ENCODE assay signal across 9 mouse cellular contexts in genomic region chr2:52623461-52623860, GRCm38 (mm10). TPM values are rescaled to one million over a fixed set of nuclear protein-coding genes. Genes with fewer than 3 reads are reported as not detected.
DNase-seq lines count a peak whose midpoint lies in the region; ATAC-seq and TF ChIP-seq lines count a peak whose summit lies in the region.
"Had no signal": no experiment of that assay in that cellular context is flagged by ENCODE, and none has a peak within 500 bp of the region (broad histone marks: within the 10 kb centered on the region; RNA-seq: fewer than 3 reads in every experiment).

No protein-coding gene starts in this region.

- no peak overlapping the region for H3K9ac ChIP-seq in hindbrain, embryonic 13.5 days
- H3K9ac ChIP-seq in hindbrain, embryonic 11.5 days (ENCODE audit: low read depth, low read length), result no peak overlapping the region
- H3K9ac ChIP-seq in embryonic facial prominence, embryonic 13.5 days, result no peak overlapping the region
- no peak overlapping the region for H3K9ac ChIP-seq in heart, postnatal 0 days (replicated peaks; ENCODE audit: low read depth, low read length)
- H3K9ac ChIP-seq in lung, embryonic 16.5 days (ENCODE audit: low read length), result no peak overlapping the region
- H3K9ac ChIP-seq: embryonic facial prominence, embryonic 15.5 days had no signal

- no peaks in the 10 kb centered on the region for H3K27me3 ChIP-seq in hindbrain, embryonic 13.5 days
- no peaks in the 10 kb centered on the region for H3K27me3 ChIP-seq in hindbrain, embryonic 11.5 days (ENCODE audit: control insufficient read depth, insufficient read depth, low read length)
- H3K27me3 ChIP-seq in embryonic facial prominence, embryonic 13.5 days, result no peaks in the 10 kb centered on the region
- no peaks in the 10 kb centered on the region for H3K27me3 ChIP-seq in heart, postnatal 0 days (ENCODE audit: control insufficient read depth, insufficient read depth, low read length)
- no peaks in the 10 kb centered on the region for H3K27me3 ChIP-seq in lung, embryonic 16.5 days (ENCODE audit: control insufficient read depth, insufficient read depth, low read depth, low read length)
- H3K27me3 ChIP-seq: embryonic facial prominence, embryonic 15.5 days had no signal

- TF ChIP-seq CTCF in heart, postnatal 0 days (IDR thresholded peaks at IDR 0.05; ENCODE audit: low read depth), result no peak

- no peaks in the 10 kb centered on the region for H3K9me3 ChIP-seq in hindbrain, embryonic 13.5 days
- H3K9me3 ChIP-seq in hindbrain, embryonic 11.5 days (ENCODE audit: control insufficient read depth, low read length), result no peaks in the 10 kb centered on the region
- no peaks in the 10 kb centered on the region for H3K9me3 ChIP-seq in embryonic facial prominence, embryonic 13.5 days
- no peaks in the 10 kb centered on the region for H3K9me3 ChIP-seq in heart, postnatal 0 days (replicated peaks; ENCODE audit: control insufficient read depth, low read length)
- no peaks in the 10 kb centered on the region for H3K9me3 ChIP-seq in lung, embryonic 16.5 days (ENCODE audit: control insufficient read depth, low read length)
- H3K9me3 ChIP-seq: embryonic facial prominence, embryonic 15.5 days had no signal

- no peak overlapping the region for H3K4me3 ChIP-seq in hindbrain, embryonic 13.5 days
- H3K4me3 ChIP-seq in hindbrain, embryonic 11.5 days (ENCODE audit: low read depth, low read length), result no peak overlapping the region
- H3K4me3 ChIP-seq in embryonic facial prominence, embryonic 13.5 days, result no peak overlapping the region
- H3K4me3 ChIP-seq in heart, postnatal 0 days (ENCODE audit: low read depth, low read length), result no peak overlapping the region
- H3K4me3 ChIP-seq in lung, embryonic 16.5 days (ENCODE audit: low read length), result no peak overlapping the region
- H3K4me3 ChIP-seq: embryonic facial prominence, embryonic 15.5 days had no signal

- TF ChIP-seq EP300 in heart, postnatal 0 days (IDR thresholded peaks at IDR 0.05; ENCODE audit: low read depth), result peak; percentile 86

- peaks cover 15% of the 10 kb centered on the region for H3K4me1 ChIP-seq in hindbrain, embryonic 13.5 days (replicated peaks)
- H3K4me1 ChIP-seq in hindbrain, embryonic 11.5 days (replicated peaks; ENCODE audit: control insufficient read depth, insufficient read depth, low read length), result no peaks in the 10 kb centered on the region
- peaks cover 11% of the 10 kb centered on the region for H3K4me1 ChIP-seq in embryonic facial prominence, embryonic 13.5 days
- peaks cover 31% of the 10 kb centered on the region for H3K4me1 ChIP-seq in heart, postnatal 0 days (ENCODE audit: control insufficient read depth, insufficient read depth)
- H3K4me1 ChIP-seq in lung, embryonic 16.5 days (replicated peaks; ENCODE audit: control insufficient read depth, insufficient read depth, low read length), result peaks cover 20% of the 10 kb centered on the region

- no peak for DNase-seq in hindbrain, embryonic 11.5 days (ENCODE audit: low spot score)
- DNase-seq in heart, postnatal 0 days (ENCODE audit: low spot score), result peak; percentile 87
- no peak for DNase-seq in T-cell, adult 2 months (ENCODE audit: low spot score)
- DNase-seq in B cell, adult 2 months, result no peak

- H3K36me3 ChIP-seq in hindbrain, embryonic 13.5 days, result no peaks in the 10 kb centered on the region
- H3K36me3 ChIP-seq in hindbrain, embryonic 11.5 days (ENCODE audit: control insufficient read depth, insufficient read depth, low read length), result no peaks in the 10 kb centered on the region
- no peaks in the 10 kb centered on the region for H3K36me3 ChIP-seq in embryonic facial prominence, embryonic 13.5 days
- H3K36me3 ChIP-seq in heart, postnatal 0 days (replicated peaks; ENCODE audit: control insufficient read depth, insufficient read depth, low read length), result no peaks in the 10 kb centered on the region
- H3K36me3 ChIP-seq in lung, embryonic 16.5 days (ENCODE audit: control insufficient read depth, insufficient read depth, low read length), result no peaks in the 10 kb centered on the region
- H3K36me3 ChIP-seq: embryonic facial prominence, embryonic 15.5 days had no signal

- no peak overlapping the region for H3K4me2 ChIP-seq in hindbrain, embryonic 13.5 days
- no peak overlapping the region for H3K4me2 ChIP-seq in hindbrain, embryonic 11.5 days (replicated peaks; ENCODE audit: low read depth, low read length)
- H3K4me2 ChIP-seq in embryonic facial prominence, embryonic 13.5 days, result no peak overlapping the region
- no peak overlapping the region for H3K4me2 ChIP-seq in heart, postnatal 0 days (ENCODE audit: low read depth, low read length)
- no peak overlapping the region for H3K4me2 ChIP-seq in lung, embryonic 16.5 days (ENCODE audit: low read depth, low read length)
- H3K4me2 ChIP-seq: embryonic facial prominence, embryonic 15.5 days had no signal

- H3K27ac ChIP-seq in hindbrain, embryonic 13.5 days, result peak overlapping the region; percentile 48; the same call in 1 of the 2 replicates
- no peak overlapping the region for H3K27ac ChIP-seq in hindbrain, embryonic 11.5 days (ENCODE audit: low read depth, low read length)
- H3K27ac ChIP-seq in embryonic facial prominence, embryonic 13.5 days, result 0 out of 2 replicates have a peak overlapping the region, but pooled peaks have one; percentile 11
- H3K27ac ChIP-seq in heart, postnatal 0 days (ENCODE audit: low read depth), result peak overlapping the region; percentile 82
- peak overlapping the region; percentile 61 for H3K27ac ChIP-seq in lung, embryonic 16.5 days (ENCODE audit: low read length)
- H3K27ac ChIP-seq: embryonic facial prominence, embryonic 15.5 days had no signal

- ATAC-seq in hindbrain, embryonic 13.5 days (ENCODE audit: low FRiP score), result no peak
- ATAC-seq in hindbrain, embryonic 11.5 days (ENCODE audit: low FRiP score), result no peak
- ATAC-seq in embryonic facial prominence, embryonic 13.5 days (ENCODE audit: insufficient number of reproducible peaks, insufficient read depth, low FRiP score, low TSS enrichment, low read depth), result no peak
- ATAC-seq in heart, postnatal 0 days (ENCODE audit: insufficient read depth, low read depth), result peak; percentile 93
- peak; percentile 88 for ATAC-seq in lung, embryonic 16.5 days (ENCODE audit: low read depth)
- no peak for ATAC-seq in activated CD4-positive, CD25-positive, alpha-beta regulatory T cell, adult 4 months

- WGBS in hindbrain, embryonic 13.5 days, result 44% methylated on average over 4 of the region's 4 CpGs
- WGBS in hindbrain, embryonic 11.5 days, result 51% methylated on average over 4 of the region's 4 CpGs
- WGBS in embryonic facial prominence, embryonic 13.5 days, result 36% methylated on average over 4 of the region's 4 CpGs
- WGBS in heart, postnatal 0 days, result 22% methylated on average over 4 of the region's 4 CpGs
- 30% methylated on average over 4 of the region's 4 CpGs for WGBS in lung, embryonic 16.5 days

RNA-seq across cellular contexts. Expression of gene Cacnb4, which starts 53.2 kb away (rescaled TPM):
- 11.0 and 13.3 TPM in 2 replicates for polyA plus RNA-seq in hindbrain, embryonic 13.5 days (2015; fragmentation: Nextera tagmentation; extraction: Ambion mirVana)
- polyA plus RNA-seq in hindbrain, embryonic 11.5 days (2014; fragmentation: Nextera tagmentation; extraction: Ambion mirVana), result 4.9 and 5.3 TPM in 2 replicates
- 1.3 and 2.5 TPM in 2 replicates for polyA plus RNA-seq in embryonic facial prominence, embryonic 13.5 days (2015; fragmentation: Nextera tagmentation; extraction: Ambion mirVana)
- 0.69 and 0.73 TPM in 2 replicates for total RNA-seq in heart, postnatal 0 days (2014; rRNA removed; ENCODE audit: low replicate concordance)
- 0.48 and 0.56 TPM in 2 replicates for polyA plus RNA-seq in heart, postnatal 0 days (2015; fragmentation: Nextera tagmentation; extraction: Ambion mirVana)
- polyA plus RNA-seq in lung, embryonic 16.5 days (2015; fragmentation: Nextera tagmentation; extraction: Ambion mirVana), result 0.98 and 1.1 TPM in 2 replicates
- polyA plus RNA-seq in activated CD4-positive, CD25-positive, alpha-beta regulatory T cell, adult 4 months (2017; shearing (Covaris generic)), result under 1 TPM; 0.20 to 0.30 TPM

Comparison
In these comparisons a context has a peak if more than half of its experiments do, and no peak if none do; other contexts are left out.
1. ATAC-seq: peak in heart, postnatal 0 days (single experiment) and lung, embryonic 16.5 days (single experiment); none in hindbrain, embryonic 13.5 days (single experiment), hindbrain, embryonic 11.5 days (single experiment), embryonic facial prominence, embryonic 13.5 days (single experiment) and activated CD4-positive, CD25-positive, alpha-beta regulatory T cell, adult 4 months (single experiment).